Mouse (Mus musculus) gastrocnemius, adult 18-20 months (tissue): ENCODE results near the gene Stk16. TPM values are rescaled to one million over a fixed set of nuclear protein-coding genes. Genes with fewer than 3 reads are reported as not detected.

ENCODE experiments used
- microRNA-seq: library from miRNA; unstranded; fragments of <30 nt; microRNA quantifications from one replicate; pipeline ENCODE4 v1.2.0, GENCODE M21; 2021
- total RNA-seq, 2 experiments: library from RNA; stranded (reverse); gene quantifications; 2 replicates each; pipeline ENCODE4 v1.2.3; 2021

Gene Stk16
- total RNA-seq, 2 experiments from 2014 or later, result 18.7 to 23.3 TPM

Small RNA genes within 50 kb of the gene (microRNA-seq; reads per million reads assigned to microRNA genes)
- not detected for gene Gm27943

Other genes starting within 250 kb of the Stk16 start
- gene Nhej1, start 85.6 kb upstream of the Stk16 start, total RNA-seq, result 1 to 10 TPM; 4.9 to 5.3 TPM
- gene Slc23a3, start 76.9 kb upstream of the Stk16 start, total RNA-seq, result under 1 TPM; 0.14 TPM
- 10 to 100 TPM; 15.7 to 16.4 TPM for gene Cnppd1, start 68.1 kb upstream of the Stk16 start, total RNA-seq
- 10 to 100 TPM in 1 of 2 experiments, 1 to 10 TPM in 1; 8.8 to 10.0 TPM for gene Retreg2, start 68.1 kb upstream of the Stk16 start, total RNA-seq
- gene Zfand2b, start 42.2 kb upstream of the Stk16 start, total RNA-seq, result 10 to 100 TPM; 13.7 to 16.2 TPM
- 10 to 100 TPM; 15.4 to 17.6 TPM for gene Abcb6, start 30.4 kb upstream of the Stk16 start, total RNA-seq
- 1 to 10 TPM; 3.6 to 3.7 TPM for gene Ankzf1, start 18.7 kb upstream of the Stk16 start, total RNA-seq
- 100 to 1,000 TPM in 1 of 2 experiments, 10 to 100 TPM in 1; 90.4 to 115 TPM for gene Atg9a, start 18.6 kb upstream of the Stk16 start, total RNA-seq
- 1 to 10 TPM in 1 of 2 experiments, under 1 TPM in 1; 0.88 to 1.5 TPM for gene Glb1l, start within 50 bp of the Stk16 start, total RNA-seq
- gene Tuba4a, start 9.0 kb downstream of the Stk16 start, total RNA-seq, result 1,000 to 10,000 TPM; 1,120 to 1,226 TPM
- gene A630095N17Rik, start 21.3 kb downstream of the Stk16 start, total RNA-seq, result not detected
- gene Dnajb2, start 25.6 kb downstream of the Stk16 start, total RNA-seq, result 10 to 100 TPM; 74.2 to 86.4 TPM
- gene Ptprn, start 53.7 kb downstream of the Stk16 start, total RNA-seq, result not detected
- gene Resp18, start 67.6 kb downstream of the Stk16 start, total RNA-seq, result not detected
- 10 to 100 TPM; 42.4 to 47.6 TPM for gene Dnpep, start 107.2 kb downstream of the Stk16 start, total RNA-seq
- 1,000 to 10,000 TPM; 2,427 to 2,600 TPM for gene Des, start 149.5 kb downstream of the Stk16 start, total RNA-seq
- gene Speg, start 164.5 kb downstream of the Stk16 start, total RNA-seq, result 100 to 1,000 TPM; 255 to 257 TPM
- gene Gmppa, start 225.1 kb downstream of the Stk16 start, total RNA-seq, result 10 to 100 TPM; 37.3 to 44.6 TPM
- not detected for gene Asic4, start 239.6 kb downstream of the Stk16 start, total RNA-seq